Mouse (Mus musculus): Measurements from ENCODE around the gene Nrxn1.

Gene Nrxn1

GRCm38 (mm10) chr17:90662318-90662717 lies 430.6 kb downstream of the Nrxn1 start:
- DNase-seq (ENCODE audit: low spot score) = no peak

GRCm38 (mm10) chr17:90654506-90654905 lies 438.4 kb downstream of the Nrxn1 start:
- no peak for DNase-seq (ENCODE audit: low spot score)

GRCm38 (mm10) chr17:90653347-90653746 lies 439.5 kb downstream of the Nrxn1 start:
- DNase-seq (ENCODE audit: low spot score) = no peak

- DNase-seq (ENCODE audit: low spot score) = no peak
These were observed 442.6 kb downstream of the Nrxn1 start for GRCm38 (mm10) chr17:90650279-90650678.

- DNase-seq (ENCODE audit: low spot score) = no peak
These were observed 453.8 kb downstream of the Nrxn1 start for GRCm38 (mm10) chr17:90638970-90639524.

- DNase-seq (ENCODE audit: low spot score) = peak; percentile 22
These were observed 454.6 kb downstream of the Nrxn1 start for GRCm38 (mm10) chr17:90638183-90638727.

GRCm38 (mm10) chr17:90631371-90631770 lies 461.5 kb downstream of the Nrxn1 start:
- DNase-seq (ENCODE audit: low spot score) = no peak

GRCm38 (mm10) chr17:90629851-90630250 lies 463.0 kb downstream of the Nrxn1 start:
- DNase-seq (ENCODE audit: low spot score) = no peak

GRCm38 (mm10) chr17:90628469-90628868 lies 464.4 kb downstream of the Nrxn1 start:
- DNase-seq (ENCODE audit: low spot score) = peak; percentile 66

GRCm38 (mm10) chr17:90628004-90628403 lies 464.9 kb downstream of the Nrxn1 start:
- no peak for DNase-seq (ENCODE audit: low spot score)

GRCm38 (mm10) chr17:90627395-90627794 lies 465.5 kb downstream of the Nrxn1 start:
- DNase-seq (ENCODE audit: low spot score) = no peak

GRCm38 (mm10) chr17:90624591-90625266 lies 468.1 kb downstream of the Nrxn1 start:
- DNase-seq (ENCODE audit: low spot score) = no peak

- no peak for DNase-seq (ENCODE audit: low spot score)
These were observed 471.0 kb downstream of the Nrxn1 start for GRCm38 (mm10) chr17:90621828-90622227.

- DNase-seq (ENCODE audit: low spot score) = no peak
These were observed 477.9 kb downstream of the Nrxn1 start for GRCm38 (mm10) chr17:90615019-90615418.

GRCm38 (mm10) chr17:90607427-90607806 lies 485.5 kb downstream of the Nrxn1 start:
- DNase-seq (ENCODE audit: low spot score) = no peak

- no peak for DNase-seq (ENCODE audit: low spot score)
These were observed 486.0 kb downstream of the Nrxn1 start for GRCm38 (mm10) chr17:90606718-90607426.

- DNase-seq (ENCODE audit: low spot score) = no peak
These were observed 493.0 kb downstream of the Nrxn1 start for GRCm38 (mm10) chr17:90599570-90600524.

- no peak for DNase-seq (ENCODE audit: low spot score)
These were observed 497.9 kb downstream of the Nrxn1 start for GRCm38 (mm10) chr17:90594798-90595533.

- DNase-seq (ENCODE audit: low spot score) = no peak
These were observed 506.0 kb downstream of the Nrxn1 start for GRCm38 (mm10) chr17:90586891-90587290.

GRCm38 (mm10) chr17:90584666-90585195 lies 508.1 kb downstream of the Nrxn1 start:
- peak; percentile 85 for DNase-seq (ENCODE audit: low spot score)
